Mouse (Mus musculus): ENCODE measurements at regions not wholly inside any gene's neighbourhood (a gene's known extent, or its start where the extent isn't known, plus 50 kb on each side); places are given as distances from the start of the nearest gene placed in this dataset.
A peak's percentile ranks its signal among the peaks of the same experiment; 100 is the strongest.

GRCm38 (mm10) chr14:47795062-47795461 lies 146.8 kb downstream of the Ktn1 start:
- no peak for DNase-seq (ENCODE audit: extremely low read depth, low read depth, low spot score)

GRCm38 (mm10) chr14:47798203-47798602 lies 150.0 kb downstream of the Ktn1 start:
- DNase-seq (ENCODE audit: extremely low read depth, low read depth, low spot score) = no peak

- DNase-seq (ENCODE audit: extremely low read depth, low read depth, low spot score) = no peak
Observed at GRCm38 (mm10) chr14:47799564-47799963, 151.3 kb downstream of the Ktn1 start.

DNA sequence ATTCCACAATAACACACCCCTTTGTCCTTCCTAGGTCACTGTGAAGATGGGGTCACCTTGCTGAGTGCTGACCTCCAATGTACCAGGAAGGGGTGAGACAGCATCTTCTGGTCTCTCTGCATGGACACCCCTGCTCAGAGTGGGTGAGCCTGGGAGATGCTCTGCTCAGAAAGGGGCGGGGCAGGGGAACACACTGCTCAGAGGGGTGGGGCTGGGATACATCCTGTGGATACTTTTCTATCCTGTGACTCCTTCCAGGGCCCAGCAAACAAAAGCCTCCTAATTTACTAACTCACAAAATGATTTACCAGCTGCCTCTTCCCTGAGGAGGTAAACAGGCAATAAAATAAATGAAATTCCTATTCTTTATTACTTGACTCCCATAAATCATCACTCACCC lies 157.0 kb downstream of the Ktn1 start:
- no peak for DNase-seq (ENCODE audit: extremely low read depth, low read depth, low spot score)

GRCm38 (mm10) chr14:47805771-47806535 lies 157.7 kb downstream of the Ktn1 start:
- DNase-seq (ENCODE audit: extremely low read depth, low read depth, low spot score) = no peak

DNA sequence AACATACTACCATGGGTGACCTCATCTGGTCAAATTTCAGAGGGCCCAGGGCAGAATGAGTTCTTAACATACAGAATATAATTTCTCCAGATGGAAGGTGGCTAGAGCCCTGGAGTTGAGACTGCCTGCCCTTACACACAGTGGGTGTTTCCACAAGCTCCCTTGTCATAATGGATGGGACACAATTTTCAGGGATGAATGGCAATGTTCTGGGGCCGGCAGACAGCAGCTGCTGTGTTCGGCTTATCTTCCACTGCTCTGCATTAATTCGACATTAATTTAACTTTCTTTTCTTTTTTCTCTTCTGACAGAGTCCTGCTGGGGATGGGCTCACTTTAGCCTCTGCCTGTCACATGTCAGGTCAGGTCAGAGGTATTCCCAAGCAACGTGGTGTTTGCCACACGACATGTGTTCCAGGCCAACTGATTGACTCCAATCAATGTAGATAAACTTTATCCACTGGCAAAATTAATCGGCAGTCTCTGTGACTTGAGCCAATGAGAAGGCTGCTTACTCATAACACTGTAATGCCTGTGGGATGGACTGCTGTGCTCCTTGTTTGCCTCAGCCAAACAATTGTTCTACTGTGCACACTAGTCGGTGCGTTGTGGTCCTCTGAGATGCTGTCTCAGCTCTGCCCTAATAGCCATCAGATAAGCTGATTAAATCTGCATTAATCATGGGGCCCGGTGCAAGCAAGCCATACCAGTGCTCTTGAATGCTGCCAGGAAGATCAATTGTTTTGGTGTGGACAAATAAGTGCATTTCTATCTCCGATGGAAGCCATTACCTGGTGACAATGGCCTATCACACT lies 160.1 kb downstream of the Ktn1 start:
- no peak for DNase-seq (ENCODE audit: extremely low read depth, low read depth, low spot score)

- no peak for DNase-seq (ENCODE audit: extremely low read depth, low read depth, low spot score)
Observed at GRCm38 (mm10) chr14:47818224-47818623, 170.0 kb downstream of the Ktn1 start.

DNA sequence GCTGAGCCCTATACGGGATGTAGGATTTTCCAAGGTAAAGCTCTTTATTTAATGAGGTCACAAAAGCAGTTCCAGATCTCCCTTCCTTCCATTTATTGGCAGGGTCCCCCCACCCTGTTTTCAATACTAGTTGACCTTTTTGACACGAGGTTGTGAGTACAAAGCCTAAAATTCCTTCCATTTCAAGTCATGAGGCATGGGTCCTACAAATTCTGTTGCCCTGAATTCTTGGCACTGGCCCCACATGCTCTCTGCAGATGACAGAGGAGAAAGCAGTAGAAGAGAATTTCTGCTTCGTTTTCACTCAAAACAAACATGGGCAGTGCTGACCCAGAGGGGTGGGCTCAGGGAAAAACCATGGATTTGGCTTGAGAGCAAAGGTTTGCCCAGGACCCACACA lies 170.4 kb downstream of the Ktn1 start:
- DNase-seq (ENCODE audit: extremely low read depth, low read depth, low spot score) = no peak

- DNase-seq (ENCODE audit: extremely low read depth, low read depth, low spot score) = no peak
Observed at GRCm38 (mm10) chr14:47820571-47821143, 172.4 kb downstream of the Ktn1 start.

GRCm38 (mm10) chr14:47823182-47823581 lies 174.9 kb downstream of the Ktn1 start:
- DNase-seq (ENCODE audit: extremely low read depth, low read depth, low spot score) = no peak

DNA sequence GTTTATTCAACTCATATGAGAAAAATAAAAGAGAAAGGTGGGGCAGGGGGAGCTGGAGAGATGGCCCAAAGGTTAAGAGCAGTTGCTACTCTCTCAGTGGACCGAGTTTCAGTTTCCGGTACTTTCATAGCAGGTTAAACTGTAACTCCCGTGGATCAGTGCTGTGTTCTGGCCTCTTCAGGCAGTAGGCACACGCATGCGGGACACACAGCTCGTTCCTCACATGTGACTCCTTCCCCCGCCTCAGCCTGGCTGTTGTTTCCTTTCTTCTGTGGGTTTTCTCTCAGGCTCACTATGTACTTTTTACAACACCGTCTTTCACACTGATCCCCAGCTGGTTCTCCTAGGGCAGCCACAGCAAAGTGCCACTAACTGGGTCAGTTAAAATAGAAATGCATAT lies 175.4 kb downstream of the Ktn1 start:
- DNase-seq (ENCODE audit: extremely low read depth, low read depth, low spot score) = no peak

GRCm38 (mm10) chr14:47825446-47825956 lies 177.3 kb downstream of the Ktn1 start:
- DNase-seq (ENCODE audit: extremely low read depth, low read depth, low spot score) = no peak

- DNase-seq (ENCODE audit: extremely low read depth, low read depth, low spot score) = no peak
Observed at GRCm38 (mm10) chr14:47826545-47826944, 178.3 kb downstream of the Ktn1 start.

DNA sequence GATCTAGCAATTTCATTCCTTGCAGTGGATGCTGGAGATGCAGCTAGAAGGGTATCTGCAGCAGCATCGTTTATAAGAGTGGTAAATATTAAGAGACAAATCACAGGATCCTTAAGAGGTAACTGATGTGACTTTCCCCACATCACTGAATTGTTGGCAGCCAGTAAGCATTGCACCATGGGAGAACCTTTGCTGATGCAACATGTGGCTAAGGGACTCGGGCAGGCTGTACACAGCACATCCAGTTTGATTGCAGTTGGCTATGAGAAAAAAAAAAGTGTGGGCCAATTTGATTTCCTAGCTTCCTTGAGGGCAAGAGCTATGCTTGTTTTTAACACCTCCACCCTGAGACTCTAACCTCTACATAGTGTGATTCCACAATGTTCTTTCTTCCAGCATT lies 179.4 kb downstream of the Ktn1 start:
- peak; percentile 25 for DNase-seq (ENCODE audit: extremely low read depth, low read depth, low spot score)

DNA sequence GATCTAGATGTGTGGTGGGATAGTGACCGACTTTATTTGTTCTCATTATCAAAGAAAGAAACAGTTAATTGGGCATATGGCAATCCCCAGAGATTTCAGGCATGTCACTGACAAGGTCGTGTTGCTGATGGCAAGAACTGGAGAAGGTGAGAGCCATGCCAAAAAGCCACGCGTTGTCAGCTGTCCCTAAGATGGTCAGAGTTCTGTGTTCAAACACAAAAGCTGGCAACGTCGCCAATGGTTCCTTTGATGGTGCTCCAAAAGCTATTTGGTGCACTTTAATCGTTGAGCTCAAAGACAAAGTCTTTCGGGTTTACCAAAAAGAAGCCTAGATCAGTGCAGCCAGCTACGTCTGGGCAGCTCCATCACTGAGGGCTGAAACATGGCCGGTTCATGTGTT lies 185.4 kb downstream of the Ktn1 start:
- no peak for DNase-seq (ENCODE audit: extremely low read depth, low read depth, low spot score)

DNA sequence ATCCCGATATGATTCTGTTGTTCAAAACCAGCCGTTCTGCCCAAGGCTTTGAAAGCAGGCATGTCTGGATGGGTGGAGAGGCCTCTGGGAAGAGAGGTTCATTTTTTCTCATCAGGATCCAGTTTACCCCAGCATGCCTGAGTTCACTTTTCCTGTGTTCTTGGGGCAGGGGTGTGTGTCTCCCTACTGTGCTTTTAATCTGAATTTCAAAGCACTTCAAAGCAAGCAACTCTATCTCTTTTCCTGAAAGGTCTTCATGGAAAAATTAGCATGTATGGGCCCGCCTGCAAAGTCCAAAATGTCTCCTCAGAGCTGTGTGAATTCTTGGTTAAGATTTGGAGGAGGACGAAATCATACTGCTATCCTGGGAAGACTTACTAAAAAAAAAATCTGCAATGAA lies 187.2 kb downstream of the Ktn1 start:
- DNase-seq (ENCODE audit: extremely low read depth, low read depth, low spot score) = no peak

DNA sequence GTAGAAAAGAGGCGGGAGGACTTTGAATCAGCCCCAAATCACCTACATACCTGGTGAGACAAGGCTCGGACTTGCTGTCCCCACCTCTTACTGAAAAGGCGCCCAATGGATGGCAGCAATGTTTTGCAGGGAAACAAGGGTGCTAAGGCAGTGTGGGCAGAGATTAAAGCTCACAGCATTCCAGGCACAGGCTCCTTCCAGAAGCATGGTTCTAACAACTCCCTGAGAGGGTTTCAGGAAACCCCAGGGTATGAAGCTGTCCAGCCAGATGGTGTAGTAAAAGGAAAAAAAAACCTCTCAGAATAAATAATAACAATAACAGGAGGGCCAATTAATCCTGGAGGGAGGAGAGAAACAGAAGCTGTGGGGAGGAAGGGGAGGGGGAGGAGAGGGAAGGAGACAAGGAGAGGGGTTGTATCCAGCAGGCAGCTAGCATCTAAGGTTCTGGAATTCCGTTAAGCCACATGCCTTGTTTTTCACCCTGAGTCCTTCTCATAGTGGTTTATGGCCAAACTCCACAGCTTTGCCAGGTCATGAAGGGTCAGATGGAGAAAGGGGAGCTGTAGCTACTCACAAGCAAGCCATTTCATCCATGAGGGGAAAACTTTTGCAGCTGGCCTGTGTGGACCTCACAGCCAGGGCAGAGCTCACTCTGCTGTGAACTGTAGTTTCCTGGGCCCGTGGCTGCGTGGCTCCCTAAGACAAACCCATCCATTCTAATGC lies 191.4 kb downstream of the Ktn1 start:
- DNase-seq (ENCODE audit: extremely low read depth, low read depth, low spot score) = no peak

DNA sequence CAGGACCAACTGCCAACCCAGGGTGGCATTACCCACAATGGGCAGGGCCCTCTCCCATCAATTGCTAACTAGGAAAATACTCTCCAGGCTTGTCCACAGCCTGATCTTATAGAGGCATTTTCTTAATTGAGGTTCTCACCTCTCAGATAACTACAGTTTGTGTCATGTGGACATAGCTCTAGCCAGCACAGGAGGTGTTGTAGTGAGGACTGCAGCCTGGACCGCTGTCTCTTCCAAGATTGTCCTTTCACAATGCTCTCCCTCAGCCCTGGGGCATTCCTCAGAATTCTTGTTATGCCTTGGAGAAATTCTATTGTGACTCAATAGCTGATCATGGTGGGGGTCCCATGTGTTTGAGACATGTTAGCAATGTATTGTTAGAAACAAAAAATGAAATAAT lies 196.1 kb downstream of the Ktn1 start:
- no peak for DNase-seq (ENCODE audit: extremely low read depth, low read depth, low spot score)

- DNase-seq (ENCODE audit: extremely low read depth, low read depth, low spot score) = no peak
Observed at GRCm38 (mm10) chr14:47848861-47849260, 200.6 kb downstream of the Ktn1 start.

DNA sequence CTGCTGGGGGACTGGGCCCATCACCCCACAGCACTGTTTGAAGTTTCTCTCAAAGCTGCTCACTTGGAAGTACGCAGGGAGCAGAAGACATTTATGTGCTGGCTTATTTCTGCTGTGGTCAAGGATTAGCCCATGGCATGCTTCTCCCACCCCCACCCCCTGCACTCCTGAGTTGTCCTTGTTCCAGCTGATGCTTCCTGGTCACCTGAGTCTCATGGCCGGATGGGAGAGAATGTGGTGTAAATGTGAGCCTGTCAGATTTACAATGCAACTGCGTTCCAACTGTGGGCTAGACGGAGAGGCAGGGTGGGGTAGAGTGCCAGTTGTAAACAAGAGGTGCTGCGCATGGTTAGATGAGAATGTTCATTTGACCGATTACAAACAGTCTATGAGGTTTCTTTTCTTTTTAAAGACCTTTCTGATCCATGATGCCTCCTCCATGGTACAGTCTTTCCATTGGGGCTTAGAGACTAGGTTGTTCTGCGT lies 208.1 kb downstream of the Ktn1 start:
- no peak for DNase-seq (ENCODE audit: extremely low read depth, low read depth, low spot score)

DNA sequence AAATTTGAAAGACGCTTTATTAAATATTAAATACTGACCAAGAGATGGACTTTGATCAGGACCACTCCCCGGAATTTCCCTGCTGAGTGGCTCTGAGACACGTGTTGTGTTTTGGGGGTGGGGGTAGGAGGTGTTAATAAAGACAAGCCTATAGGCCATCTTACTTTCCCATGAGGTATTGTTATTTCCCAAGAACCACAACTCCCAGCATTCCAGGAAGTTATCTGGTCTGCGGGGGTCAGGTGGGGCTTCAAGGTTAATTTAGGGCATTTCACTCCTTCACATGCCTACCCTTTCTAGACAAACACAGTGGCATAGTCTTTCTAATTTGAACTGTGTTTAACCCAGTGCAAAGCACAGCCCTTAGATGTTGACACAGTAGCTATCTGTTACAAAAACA lies 209.0 kb downstream of the Ktn1 start:
- no peak for DNase-seq (ENCODE audit: extremely low read depth, low read depth, low spot score)

All from fat pad, adult 2 months (tissue).